Mouse (Mus musculus) testis, adult 2 months (tissue): Measurements from ENCODE around the gene Dusp2.

ENCODE experiments used
- CTCF ChIP-seq: fragments of 200-500 bp; IDR thresholded peaks from 2 replicates; pipeline ENCODE4 v1.5.1; 2012; ENCODE audit warnings: low read depth, mild to moderate bottlenecking, inconsistent platforms, low read length, moderate library complexity; ENCODE audit not compliant: control insufficient read depth, insufficient read depth, insufficient replicate concordance
- POLR2A ChIP-seq: fragments of 200-500 bp; IDR thresholded peaks from 2 replicates; pipeline ENCODE4 v1.6.1; 2012; ENCODE audit warnings: low read depth, mild to moderate bottlenecking, inconsistent platforms, low read length, moderate library complexity; ENCODE audit not compliant: control insufficient read depth

DNA sequence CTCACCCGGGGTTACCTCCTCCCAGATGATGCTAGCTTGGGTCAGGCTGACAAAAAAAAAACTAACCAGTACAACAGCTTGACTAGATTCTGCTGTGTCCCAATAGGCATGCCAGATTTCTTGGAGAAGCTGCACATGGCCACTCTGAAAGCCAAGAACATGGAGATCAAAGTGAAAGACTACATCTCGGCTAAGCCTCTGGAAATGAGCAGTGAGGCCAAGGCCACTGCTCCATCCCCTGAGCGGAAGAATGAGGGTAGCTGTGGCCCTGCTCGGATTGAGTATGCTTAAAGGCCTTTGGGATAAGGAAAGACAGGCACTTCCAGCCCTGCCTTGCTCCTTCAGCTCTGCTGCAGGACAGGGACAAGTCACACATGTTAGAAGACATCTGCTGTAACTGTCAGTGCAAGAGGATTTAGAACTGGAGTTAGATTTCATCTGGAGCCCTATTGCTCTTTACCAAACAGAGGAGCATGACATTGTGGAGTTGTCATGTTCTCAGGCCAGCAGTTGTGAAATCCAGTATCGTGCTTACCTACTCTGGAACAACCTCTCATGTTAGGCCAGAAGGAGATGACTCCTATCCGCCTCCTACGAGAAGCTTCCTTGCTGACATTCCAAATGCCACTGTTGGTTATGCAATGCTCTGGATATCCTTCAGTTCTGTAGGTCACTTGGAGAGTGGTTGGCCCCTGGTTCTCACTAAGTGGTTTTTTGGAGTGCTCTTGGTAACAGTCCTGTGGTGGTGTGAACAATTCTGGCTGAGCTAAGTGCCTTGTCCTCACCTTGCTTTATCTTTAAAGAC lies 38.8 kb upstream of the Dusp2 start:
- no peak for TF ChIP-seq POLR2A
- TF ChIP-seq CTCF: no peak
